Mouse (Mus musculus): ENCODE measurements at regions not wholly inside any gene's neighbourhood (a gene's known extent, or its start where the extent isn't known, plus 50 kb on each side); places are given as distances from the start of the nearest gene placed in this dataset.
A peak's percentile ranks its signal among the peaks of the same experiment; 100 is the strongest.

GRCm38 (mm10) chr5:77576881-77577280 lies 169.0 kb upstream of the Igfbp7 start:
- 0 out of 2 replicates have a peak, but pooled peaks cover 3% of the 10 kb centered on the region for H3K4me1 ChIP-seq (replicated peaks)
- WGBS = 85% methylated on average over 5 of the region's 5 CpGs
- no peaks in the 10 kb centered on the region for H3K27me3 ChIP-seq (replicated peaks)
- ATAC-seq = no peak
- no peaks in the 10 kb centered on the region for H3K9me3 ChIP-seq
- no peak overlapping the region for H3K4me3 ChIP-seq (replicated peaks)
- H3K4me2 ChIP-seq (replicated peaks) = no peak overlapping the region
- no peak overlapping the region for H3K27ac ChIP-seq
- H3K9ac ChIP-seq = no peak overlapping the region
- H3K36me3 ChIP-seq = no peaks in the 10 kb centered on the region

- Histone ChIP-seq H3K27me3 (replicated peaks) (no peaks in the 10 kb centered on the region), H3K36me3 (no peaks in the 10 kb centered on the region), H3K4me2 (replicated peaks) (no peak overlapping the region), H3K9me3 (no peaks in the 10 kb centered on the region), H3K4me1 (replicated peaks) (no peaks in the 10 kb centered on the region), H3K9ac (no peak overlapping the region), H3K27ac (no peak overlapping the region), H3K4me3 (replicated peaks) (no peak overlapping the region)
- WGBS = 85% methylated on average over 8 of the region's 8 CpGs
- no peak for ATAC-seq
Measured at GRCm38 (mm10) chr5:77575780-77576179, 167.9 kb upstream of the Igfbp7 start.

- WGBS = 50% methylated on average over 9 of the region's 9 CpGs
- ATAC-seq = no peak
Measured at GRCm38 (mm10) chr5:77570364-77570763, 162.5 kb upstream of the Igfbp7 start.

GRCm38 (mm10) chr5:77568121-77568520 lies 160.3 kb upstream of the Igfbp7 start:
- Histone ChIP-seq H3K4me1 (replicated peaks) (no peaks in the 10 kb centered on the region), H3K4me3 (replicated peaks) (no peak overlapping the region), H3K27me3 (replicated peaks) (no peaks in the 10 kb centered on the region), H3K27ac (no peak overlapping the region), H3K4me2 (replicated peaks) (no peak overlapping the region), H3K9ac (no peak overlapping the region), H3K9me3 (no peaks in the 10 kb centered on the region), H3K36me3 (no peaks in the 10 kb centered on the region)
- 86% methylated on average over 5 of the region's 5 CpGs for whole genome bisulfite sequencing
- no peak for ATAC-seq

More at GRCm38 (mm10) chr5:77570364-77570763, 162.5 kb upstream of the Igfbp7 start:
- Histone ChIP-seq H3K36me3 (no peaks in the 10 kb centered on the region), H3K9me3 (no peaks in the 10 kb centered on the region), H3K4me2 (replicated peaks) (no peak overlapping the region), H3K4me3 (replicated peaks) (no peak overlapping the region), H3K9ac (no peak overlapping the region), H3K4me1 (replicated peaks) (no peaks in the 10 kb centered on the region), H3K27ac (no peak overlapping the region), H3K27me3 (replicated peaks) (no peaks in the 10 kb centered on the region)

GRCm38 (mm10) chr5:77552580-77552979 lies 144.7 kb upstream of the Igfbp7 start:
- no peak overlapping the region for H3K4me2 ChIP-seq (replicated peaks)
- H3K4me1 ChIP-seq (replicated peaks) = no peaks in the 10 kb centered on the region
- no peak overlapping the region for H3K4me3 ChIP-seq (replicated peaks)
- H3K9ac ChIP-seq = no peak overlapping the region
- H3K9me3 ChIP-seq = no peaks in the 10 kb centered on the region
- no peaks in the 10 kb centered on the region for H3K27me3 ChIP-seq (replicated peaks)
- H3K27ac ChIP-seq = no peak overlapping the region
- no peak for ATAC-seq
- WGBS = 68% methylated on average over 5 of the region's 5 CpGs
- H3K36me3 ChIP-seq = no peaks in the 10 kb centered on the region

GRCm38 (mm10) chr5:77552081-77552480 lies 144.2 kb upstream of the Igfbp7 start:
- no peak overlapping the region for H3K9ac ChIP-seq
- no peak overlapping the region for H3K4me3 ChIP-seq (replicated peaks)
- H3K36me3 ChIP-seq = no peaks in the 10 kb centered on the region
- no peak for ATAC-seq
- no peaks in the 10 kb centered on the region for H3K27me3 ChIP-seq (replicated peaks)
- WGBS = 77% methylated on average over 7 of the region's 7 CpGs
- no peak overlapping the region for H3K27ac ChIP-seq
- no peaks in the 10 kb centered on the region for H3K4me1 ChIP-seq (replicated peaks)
- no peak overlapping the region for H3K4me2 ChIP-seq (replicated peaks)
- no peaks in the 10 kb centered on the region for H3K9me3 ChIP-seq

- Histone ChIP-seq H3K4me2 (replicated peaks) (no peak overlapping the region), H3K4me3 (replicated peaks) (no peak overlapping the region), H3K4me1 (replicated peaks) (no peaks in the 10 kb centered on the region), H3K36me3 (no peaks in the 10 kb centered on the region), H3K9me3 (no peaks in the 10 kb centered on the region), H3K27me3 (replicated peaks) (no peaks in the 10 kb centered on the region), H3K27ac (no peak overlapping the region), H3K9ac (no peak overlapping the region)
- ATAC-seq = no peak
- WGBS = 74% methylated on average over 13 of the region's 13 CpGs
Measured at GRCm38 (mm10) chr5:77546001-77546620, 138.3 kb upstream of the Igfbp7 start.

GRCm38 (mm10) chr5:77532261-77533015 lies 124.6 kb upstream of the Igfbp7 start:
- Histone ChIP-seq H3K4me1 (replicated peaks) (no peaks in the 10 kb centered on the region), H3K9me3 (no peaks in the 10 kb centered on the region), H3K27ac (no peak overlapping the region), H3K36me3 (no peaks in the 10 kb centered on the region), H3K27me3 (replicated peaks) (no peaks in the 10 kb centered on the region), H3K4me2 (replicated peaks) (no peak overlapping the region), H3K4me3 (replicated peaks) (no peak overlapping the region), H3K9ac (no peak overlapping the region)
- ATAC-seq = no peak
- WGBS = 79% methylated on average over 19 of the region's 19 CpGs

GRCm38 (mm10) chr5:77530376-77530775 lies 122.5 kb upstream of the Igfbp7 start:
- no peak overlapping the region for H3K9ac ChIP-seq
- WGBS = 88% methylated on average over 7 of the region's 7 CpGs
- H3K27ac ChIP-seq = no peak overlapping the region
- no peak overlapping the region for H3K4me2 ChIP-seq (replicated peaks)
- H3K4me3 ChIP-seq (replicated peaks) = no peak overlapping the region
- ATAC-seq = no peak
- no peaks in the 10 kb centered on the region for H3K27me3 ChIP-seq (replicated peaks)
- H3K36me3 ChIP-seq = no peaks in the 10 kb centered on the region
- H3K4me1 ChIP-seq (replicated peaks) = no peaks in the 10 kb centered on the region
- no peaks in the 10 kb centered on the region for H3K9me3 ChIP-seq

- peak; percentile 59; the same call in 1 of the 2 replicates for ATAC-seq
- H3K9me3 ChIP-seq = no peaks in the 10 kb centered on the region
- no peaks in the 10 kb centered on the region for H3K4me1 ChIP-seq (replicated peaks)
- no peak overlapping the region for H3K9ac ChIP-seq
- H3K4me3 ChIP-seq (replicated peaks) = no peak overlapping the region
- no peak overlapping the region for H3K27ac ChIP-seq
- 73% methylated on average over 4 of the region's 4 CpGs for WGBS
- H3K36me3 ChIP-seq = no peaks in the 10 kb centered on the region
- no peaks in the 10 kb centered on the region for H3K27me3 ChIP-seq (replicated peaks)
- no peak overlapping the region for H3K4me2 ChIP-seq (replicated peaks)
Measured at GRCm38 (mm10) chr5:77517252-77517651, 109.4 kb upstream of the Igfbp7 start.

- Histone ChIP-seq H3K4me1 (replicated peaks) (no peaks in the 10 kb centered on the region), H3K4me2 (replicated peaks) (no peak overlapping the region), H3K27me3 (replicated peaks) (no peaks in the 10 kb centered on the region), H3K27ac (no peak overlapping the region), H3K36me3 (no peaks in the 10 kb centered on the region), H3K9me3 (no peaks in the 10 kb centered on the region), H3K4me3 (replicated peaks) (no peak overlapping the region), H3K9ac (no peak overlapping the region)
- 64% methylated on average over 7 of the region's 7 CpGs for WGBS
- ATAC-seq = no peak
Measured at GRCm38 (mm10) chr5:77515448-77515847, 107.6 kb upstream of the Igfbp7 start.

- H3K36me3 ChIP-seq = no peaks in the 10 kb centered on the region
- no peaks in the 10 kb centered on the region for H3K9me3 ChIP-seq
- no peaks in the 10 kb centered on the region for H3K27me3 ChIP-seq (replicated peaks)
- no peak overlapping the region for H3K4me2 ChIP-seq (replicated peaks)
- ATAC-seq = no peak
- H3K9ac ChIP-seq = no peak overlapping the region
- no peak overlapping the region for H3K27ac ChIP-seq
- H3K4me1 ChIP-seq (replicated peaks) = no peaks in the 10 kb centered on the region
- H3K4me3 ChIP-seq (replicated peaks) = no peak overlapping the region
- 63% methylated on average over 5 of the region's 5 CpGs for WGBS
Measured at GRCm38 (mm10) chr5:77502684-77503083, 94.8 kb upstream of the Igfbp7 start.

- no peak overlapping the region for H3K4me3 ChIP-seq (replicated peaks)
- no peak overlapping the region for H3K27ac ChIP-seq
- no peak overlapping the region for H3K4me2 ChIP-seq (replicated peaks)
- no peaks in the 10 kb centered on the region for H3K36me3 ChIP-seq
- WGBS = 70% methylated on average over 5 of the region's 5 CpGs
- no peaks in the 10 kb centered on the region for H3K9me3 ChIP-seq
- H3K27me3 ChIP-seq (replicated peaks) = no peaks in the 10 kb centered on the region
- no peak for ATAC-seq
- no peaks in the 10 kb centered on the region for H3K4me1 ChIP-seq (replicated peaks)
- H3K9ac ChIP-seq = no peak overlapping the region
Measured at GRCm38 (mm10) chr5:77499949-77500460, 92.2 kb upstream of the Igfbp7 start.

All from intestine, embryonic 15.5 days (tissue).